Mouse (Mus musculus): ENCODE results near the gene Utrn.

- no peak for TF ChIP-seq CTCF (IDR thresholded peaks at IDR 0.05; ENCODE audit: borderline replicate concordance, insufficient read depth, low read depth, low read length)
- no peak for TF ChIP-seq POLR2A (IDR thresholded peaks at IDR 0.05; ENCODE audit: borderline replicate concordance, insufficient read depth, low read length)
These were observed 97.7 kb downstream of the Utrn start for GRCm38 (mm10) chr10:12771511-12771910.
